Mouse (Mus musculus) embryonic facial prominence, embryonic 11.5 days (tissue): ENCODE measurements around the gene Phf24. TPM values are rescaled to one million over a fixed set of nuclear protein-coding genes. Genes with fewer than 3 reads are reported as not detected.

Experiments
- ATAC-seq: fragments of 200-750 bp; cut with Nextera tagmentation; replicated peaks from 2 replicates; pipeline ENCODE4 v1.8.0; 2017; ENCODE audit warnings: low read depth; ENCODE audit not compliant: insufficient number of reproducible peaks, low FRiP score, low TSS enrichment
- DNase-seq: peaks from one replicate; pipeline ENCODE4 v3.0.0-alpha.2; 2015; ENCODE audit warnings: low spot score
- H3K27ac ChIP-seq: fragments of 300-500 bp; sonication (generic); replicated peaks from 2 replicates; pipeline ENCODE4 v1.5.1; 2014; ENCODE audit warnings: mild to moderate bottlenecking, low read depth, low read length, control low read depth
- H3K27me3 ChIP-seq: fragments of 300-500 bp; sonication (generic); 2 replicates; pipeline ENCODE4 v1.6.1; 2014; ENCODE audit warnings: mild to moderate bottlenecking, low read length, moderate library complexity, mixed read lengths; ENCODE audit not compliant: control insufficient read depth, insufficient read depth
- H3K36me3 ChIP-seq: fragments of 300-500 bp; sonication (generic); replicated peaks from 2 replicates; pipeline ENCODE4 v1.6.1; 2014; ENCODE audit warnings: low read depth, mild to moderate bottlenecking, low read length, moderate library complexity, mixed read lengths; ENCODE audit not compliant: control insufficient read depth, insufficient read depth
- H3K4me1 ChIP-seq: fragments of 300-500 bp; sonication (generic); 2 replicates; pipeline ENCODE4 v1.6.1; 2014; ENCODE audit warnings: low read length, mixed read lengths; ENCODE audit not compliant: control insufficient read depth, insufficient read depth
- H3K4me2 ChIP-seq: fragments of 300-500 bp; sonication (generic); 2 replicates; pipeline ENCODE4 v1.6.1; 2014; ENCODE audit warnings: low read depth, mild to moderate bottlenecking, control low read depth, low read length, moderate library complexity
- H3K4me3 ChIP-seq: fragments of 300-500 bp; sonication (generic); 2 replicates; pipeline ENCODE4 v1.5.1; 2014; ENCODE audit warnings: low read depth, low read length, control low read depth
- H3K9ac ChIP-seq: fragments of 300-500 bp; sonication (generic); replicated peaks from 2 replicates; pipeline ENCODE4 v1.6.1; 2014; ENCODE audit warnings: mild to moderate bottlenecking, control low read depth, low read length
- H3K9me3 ChIP-seq: fragments of 300-500 bp; sonication (generic); replicated peaks from 2 replicates; pipeline ENCODE4 v1.6.1; 2016; ENCODE audit warnings: mild to moderate bottlenecking, low read length, inconsistent platforms, mixed read lengths; ENCODE audit not compliant: control insufficient read depth
- WGBS: fragments of 180-500 bp; shearing (Covaris S2); extraction: QIAGEN DNeasy Blood & Tissue Kit; methylation state at CpG from one replicate; pipeline ENCODE4 v1.1.7; 2014; 5-methylcytosine and 5-hydroxymethylcytosine counted together
- polyA plus RNA-seq: library from polyadenylated mRNA; unstranded; fragments of >200 nt; fragmentation: Nextera tagmentation; extraction: Ambion mirVana; gene quantifications from 2 replicates; pipeline ENCODE4 v1.2.1, GENCODE M21; 2014

Phf24 gene
- polyA plus RNA-seq, 1 experiment from 2014 or later: 0.80 TPM

GRCm38 (mm10) chr4:42928209-42928608, 11.7 kb downstream of the Phf24 start:
- H3K9ac ChIP-seq: no peak overlapping the region
- no peak overlapping the region for H3K4me3 ChIP-seq
- WGBS: 81% methylated on average over 5 of the region's 5 CpGs
- no peak overlapping the region for H3K27ac ChIP-seq
- ATAC-seq (no peak), DNase-seq (no peak)
- H3K4me1 ChIP-seq: no peaks in the 10 kb centered on the region
- no peaks in the 10 kb centered on the region for H3K36me3 ChIP-seq
- no peak overlapping the region for H3K4me2 ChIP-seq
- no peaks in the 10 kb centered on the region for H3K9me3 ChIP-seq
- 0 out of 2 replicates have a peak, but pooled peaks cover 2% of the 10 kb centered on the region for H3K27me3 ChIP-seq

DNA sequence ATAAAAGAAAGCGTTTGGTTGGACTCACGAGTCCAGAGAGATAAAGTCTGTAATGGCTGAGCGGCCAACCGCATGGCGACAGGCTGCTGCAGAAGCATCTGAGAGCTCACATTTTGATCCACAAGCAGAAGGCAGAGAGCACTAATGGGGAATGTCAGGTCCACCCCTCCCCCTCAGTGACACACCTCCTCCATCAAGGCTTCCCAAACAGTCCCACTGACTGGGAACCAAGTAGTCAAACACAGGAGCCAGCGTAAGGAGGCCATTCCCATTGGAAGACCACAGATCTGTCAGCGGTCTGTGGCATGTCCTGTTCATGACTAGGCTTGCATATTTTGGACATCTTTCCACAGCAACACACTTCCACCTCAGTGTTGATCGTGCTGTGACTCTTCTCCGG, 12.5 kb downstream of the Phf24 start:
- Histone ChIP-seq H3K36me3 (no peaks in the 10 kb centered on the region), H3K9ac (no peak overlapping the region), H3K4me1 (no peaks in the 10 kb centered on the region), H3K27ac (no peak overlapping the region), H3K9me3 (no peaks in the 10 kb centered on the region), H3K4me2 (no peak overlapping the region), H3K27me3 (0 out of 2 replicates have a peak, but pooled peaks cover 2% of the 10 kb centered on the region), H3K4me3 (no peak overlapping the region)
- DNase-seq (no peak), ATAC-seq (no peak)
- WGBS: 92% methylated on average over 9 of the region's 9 CpGs

GRCm38 (mm10) chr4:42932229-42932969, 15.9 kb downstream of the Phf24 start:
- H3K4me1 ChIP-seq: no peaks in the 10 kb centered on the region
- H3K27ac ChIP-seq: no peak overlapping the region
- no peak overlapping the region for H3K4me3 ChIP-seq
- WGBS: 67% methylated on average over 8 of the region's 8 CpGs
- H3K9me3 ChIP-seq: no peaks in the 10 kb centered on the region
- H3K4me2 ChIP-seq: no peak overlapping the region
- H3K27me3 ChIP-seq: no peaks in the 10 kb centered on the region
- DNase-seq: no peak
- ATAC-seq: no peak
- H3K9ac ChIP-seq: no peak overlapping the region
- H3K36me3 ChIP-seq: no peaks in the 10 kb centered on the region

DNA sequence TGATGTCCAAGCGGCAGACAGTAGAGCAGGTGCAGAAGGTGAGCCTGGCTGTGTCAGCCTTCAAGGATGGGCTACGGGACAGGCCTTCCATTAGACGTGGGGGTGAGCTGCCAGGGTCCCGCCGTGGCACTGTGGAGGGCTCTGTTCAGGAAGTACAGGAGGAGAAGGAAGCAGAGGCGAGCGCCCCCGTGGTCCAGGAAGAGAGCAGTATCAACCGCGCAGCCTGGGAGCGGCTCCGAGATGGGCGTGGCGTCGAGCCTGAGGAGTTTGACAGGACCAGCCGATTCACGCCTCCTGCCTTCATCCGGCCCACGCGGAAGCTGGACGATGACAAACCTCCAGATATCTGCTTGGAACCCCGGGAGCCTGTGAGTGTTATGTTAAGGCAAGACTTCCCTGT, 17.2 kb downstream of the Phf24 start:
- H3K4me3 ChIP-seq: no peak overlapping the region
- 13% methylated on average over 22 of the region's 22 CpGs for WGBS
- H3K4me1 ChIP-seq: no peaks in the 10 kb centered on the region
- DNase-seq: peak; percentile 58
- no peak for ATAC-seq
- no peak overlapping the region for H3K9ac ChIP-seq
- H3K9me3 ChIP-seq: no peaks in the 10 kb centered on the region
- no peak overlapping the region for H3K27ac ChIP-seq
- H3K36me3 ChIP-seq: no peaks in the 10 kb centered on the region
- H3K4me2 ChIP-seq: peak overlapping the region; percentile 14
- H3K27me3 ChIP-seq: no peaks in the 10 kb centered on the region

GRCm38 (mm10) chr4:42941396-42941795, 24.9 kb downstream of the Phf24 start:
- Histone ChIP-seq H3K4me1 (no peaks in the 10 kb centered on the region), H3K4me3 (no peak overlapping the region), H3K4me2 (no peak overlapping the region), H3K9me3 (no peaks in the 10 kb centered on the region), H3K27ac (no peak overlapping the region), H3K27me3 (no peaks in the 10 kb centered on the region), H3K36me3 (no peaks in the 10 kb centered on the region), H3K9ac (no peak overlapping the region)
- ATAC-seq (no peak), DNase-seq (no peak)
- 82% methylated on average over 7 of the region's 7 CpGs for WGBS

- no peak for DNase-seq
- no peak for ATAC-seq
- Histone ChIP-seq H3K27me3 (no peaks in the 10 kb centered on the region), H3K4me2 (no peak overlapping the region), H3K9ac (no peak overlapping the region), H3K36me3 (no peaks in the 10 kb centered on the region), H3K4me1 (no peaks in the 10 kb centered on the region), H3K9me3 (no peaks in the 10 kb centered on the region), H3K4me3 (no peak overlapping the region), H3K27ac (no peak overlapping the region)
- WGBS: 78% methylated on average over 5 of the region's 5 CpGs
Measured at GRCm38 (mm10) chr4:42943341-42943740, 26.9 kb downstream of the Phf24 start.

DNA sequence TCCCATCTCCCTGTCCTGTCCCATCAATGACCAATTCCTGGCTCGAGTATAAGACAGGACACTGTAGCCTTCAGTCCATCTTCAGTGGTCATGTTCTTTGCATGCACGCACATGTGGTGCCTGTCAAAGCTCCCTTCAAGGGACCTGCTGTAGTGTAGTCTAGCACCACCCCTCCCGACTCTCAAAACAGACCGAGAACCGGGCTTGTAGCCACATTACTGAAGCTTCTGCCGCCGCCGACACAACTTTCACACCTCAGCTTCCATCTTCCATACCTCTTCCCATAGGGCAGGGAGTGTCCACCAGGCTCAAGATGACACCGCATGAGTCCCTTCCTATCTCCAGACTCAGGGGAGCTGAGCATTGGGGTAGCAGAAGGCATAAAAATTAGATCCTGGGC, 27.7 kb downstream of the Phf24 start:
- DNase-seq (no peak), ATAC-seq (no peak)
- no peak overlapping the region for H3K4me3 ChIP-seq
- H3K36me3 ChIP-seq: no peaks in the 10 kb centered on the region
- H3K27me3 ChIP-seq: no peaks in the 10 kb centered on the region
- no peak overlapping the region for H3K4me2 ChIP-seq
- no peak overlapping the region for H3K27ac ChIP-seq
- H3K9me3 ChIP-seq: no peaks in the 10 kb centered on the region
- no peak overlapping the region for H3K9ac ChIP-seq
- 85% methylated on average over 9 of the region's 9 CpGs for WGBS
- no peaks in the 10 kb centered on the region for H3K4me1 ChIP-seq

DNA sequence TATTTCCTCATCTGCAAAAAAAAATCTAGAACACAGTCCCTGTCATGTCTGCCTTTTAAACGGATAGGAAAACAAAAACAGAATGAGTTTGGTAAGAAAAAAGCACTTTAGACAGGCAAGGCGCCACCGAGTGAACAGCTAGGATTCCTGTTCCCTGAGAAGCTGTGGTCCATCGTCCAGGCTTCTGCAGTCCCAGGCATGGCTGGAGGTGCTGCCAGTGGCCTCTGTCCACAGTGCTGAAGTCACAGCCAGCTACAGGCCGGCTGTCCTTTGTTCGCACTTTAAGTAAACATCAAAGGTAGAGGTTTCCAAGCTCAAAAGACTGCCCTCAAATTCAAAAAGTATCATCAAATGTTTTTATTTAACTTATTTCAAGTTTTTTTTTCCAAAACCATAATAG, 28.6 kb downstream of the Phf24 start:
- ATAC-seq: no peak
- Histone ChIP-seq H3K27ac (no peak overlapping the region), H3K27me3 (no peaks in the 10 kb centered on the region), H3K9ac (no peak overlapping the region), H3K36me3 (no peaks in the 10 kb centered on the region), H3K9me3 (no peaks in the 10 kb centered on the region), H3K4me1 (no peaks in the 10 kb centered on the region), H3K4me2 (no peak overlapping the region), H3K4me3 (no peak overlapping the region)
- DNase-seq: peak; percentile 63
- WGBS: 12% methylated on average over 6 of the region's 6 CpGs
